Mouse (Mus musculus): ENCODE data around the gene Tbca. TPM values are rescaled to one million over a fixed set of nuclear protein-coding genes. Genes with fewer than 3 reads are reported as not detected.

Tbca gene
- polyA plus RNA-seq, 1 experiment from 2014 or later = 304 TPM

DNA sequence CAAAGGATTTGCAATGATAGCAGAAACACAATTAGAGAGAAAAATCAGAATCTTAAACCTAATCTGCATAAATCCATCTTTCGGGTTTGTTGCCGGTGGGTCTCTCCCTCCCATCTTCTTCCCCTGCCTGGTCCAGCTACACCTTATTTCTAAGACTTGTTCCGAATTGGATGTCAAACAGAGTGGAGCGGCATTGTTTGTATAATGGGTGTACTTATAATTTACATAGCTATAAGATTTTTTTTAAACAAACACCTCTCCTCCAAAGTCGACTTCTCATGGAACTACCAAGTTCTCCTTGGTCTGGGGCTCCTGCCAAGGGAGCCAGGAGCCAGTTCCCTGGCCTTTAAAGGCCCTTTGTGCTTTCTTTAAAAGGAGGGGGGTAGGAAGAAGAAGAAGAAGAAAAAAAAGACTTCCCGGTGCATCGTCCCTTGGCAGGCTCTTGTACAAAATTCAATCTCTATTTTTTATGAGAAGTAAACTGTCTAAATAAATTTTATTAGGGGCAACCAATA lies 83.2 kb downstream of the Tbca start:
- ATAC-seq (replicated peaks; ENCODE audit: insufficient number of reproducible peaks, low FRiP score, low TSS enrichment, low read depth) (no peak), DNase-seq (ENCODE audit: low spot score) (peak; percentile 29)
- H3K9me3 ChIP-seq (replicated peaks; ENCODE audit: control insufficient read depth, low read length) = no peaks in the 10 kb centered on the region
- H3K4me2 ChIP-seq (ENCODE audit: low read depth, low read length) = no peak overlapping the region
- no peak overlapping the region for H3K9ac ChIP-seq (replicated peaks; ENCODE audit: low read length)
- H3K27ac ChIP-seq (replicated peaks; ENCODE audit: low read depth, low read length) = no peak overlapping the region
- H3K4me1 ChIP-seq (ENCODE audit: control insufficient read depth, insufficient read depth, low read length) = peaks cover 3% of the 10 kb centered on the region
- no peak overlapping the region for H3K4me3 ChIP-seq (ENCODE audit: low read depth, low read length)
- H3K27me3 ChIP-seq (ENCODE audit: control insufficient read depth, insufficient read depth, low read length) = peaks cover 72% of the 10 kb centered on the region
- 1% methylated on average over 7 of the region's 7 CpGs for WGBS
- no peaks in the 10 kb centered on the region for H3K36me3 ChIP-seq (replicated peaks; ENCODE audit: control insufficient read depth, insufficient read depth, low read depth, low read length)

DNA sequence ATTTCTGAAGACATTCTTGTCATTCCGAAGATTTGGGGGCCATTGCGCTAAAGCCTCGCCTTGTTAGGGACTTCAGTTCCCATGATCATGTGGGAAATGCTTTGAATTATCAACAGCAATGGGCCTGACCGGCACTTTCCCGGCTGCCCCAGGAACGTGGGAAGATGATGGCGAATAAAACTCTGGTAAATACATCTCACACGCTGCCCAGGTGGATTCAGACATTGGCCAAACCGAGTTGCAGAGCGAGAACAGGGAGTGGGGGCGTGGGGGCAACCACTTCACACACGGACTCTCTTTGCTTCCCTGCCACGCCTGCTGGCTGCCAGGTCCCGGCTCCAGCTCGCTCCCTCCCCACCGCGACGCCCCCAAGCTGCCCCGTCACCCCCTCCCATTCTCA lies 83.7 kb downstream of the Tbca start:
- ATAC-seq (replicated peaks; ENCODE audit: insufficient number of reproducible peaks, low FRiP score, low TSS enrichment, low read depth) (no peak), DNase-seq (ENCODE audit: low spot score) (no peak)
- Histone ChIP-seq H3K36me3 (replicated peaks; ENCODE audit: control insufficient read depth, insufficient read depth, low read depth, low read length) (no peaks in the 10 kb centered on the region), H3K4me2 (ENCODE audit: low read depth, low read length) (no peak overlapping the region), H3K9me3 (replicated peaks; ENCODE audit: control insufficient read depth, low read length) (no peaks in the 10 kb centered on the region), H3K9ac (replicated peaks; ENCODE audit: low read length) (no peak overlapping the region), H3K4me1 (ENCODE audit: control insufficient read depth, insufficient read depth, low read length) (peaks cover 3% of the 10 kb centered on the region), H3K27ac (replicated peaks; ENCODE audit: low read depth, low read length) (no peak overlapping the region), H3K4me3 (ENCODE audit: low read depth, low read length) (no peak overlapping the region), H3K27me3 (ENCODE audit: control insufficient read depth, insufficient read depth, low read length) (peaks cover 76% of the 10 kb centered on the region)
- WGBS = under 1% methylated on average over 18 of the region's 19 CpGs

- Histone ChIP-seq H3K4me3 (ENCODE audit: low read depth, low read length) (no peak overlapping the region), H3K9ac (replicated peaks; ENCODE audit: low read length) (no peak overlapping the region), H3K4me2 (ENCODE audit: low read depth, low read length) (no peak overlapping the region), H3K36me3 (replicated peaks; ENCODE audit: control insufficient read depth, insufficient read depth, low read depth, low read length) (no peaks in the 10 kb centered on the region), H3K27ac (replicated peaks; ENCODE audit: low read depth, low read length) (no peak overlapping the region), H3K9me3 (replicated peaks; ENCODE audit: control insufficient read depth, low read length) (no peaks in the 10 kb centered on the region), H3K27me3 (ENCODE audit: control insufficient read depth, insufficient read depth, low read length) (peaks cover 73% of the 10 kb centered on the region), H3K4me1 (ENCODE audit: control insufficient read depth, insufficient read depth, low read length) (peaks cover 3% of the 10 kb centered on the region)
- DNase-seq (ENCODE audit: low spot score) (peak; percentile 39), ATAC-seq (replicated peaks; ENCODE audit: insufficient number of reproducible peaks, low FRiP score, low TSS enrichment, low read depth) (0 out of 2 replicates have a peak, but pooled peaks have one; percentile 42)
- WGBS = under 1% methylated on average over 54 of the region's 54 CpGs
These were observed 84.7 kb downstream of the Tbca start for GRCm38 (mm10) chr13:94873111-94874038.

DNA sequence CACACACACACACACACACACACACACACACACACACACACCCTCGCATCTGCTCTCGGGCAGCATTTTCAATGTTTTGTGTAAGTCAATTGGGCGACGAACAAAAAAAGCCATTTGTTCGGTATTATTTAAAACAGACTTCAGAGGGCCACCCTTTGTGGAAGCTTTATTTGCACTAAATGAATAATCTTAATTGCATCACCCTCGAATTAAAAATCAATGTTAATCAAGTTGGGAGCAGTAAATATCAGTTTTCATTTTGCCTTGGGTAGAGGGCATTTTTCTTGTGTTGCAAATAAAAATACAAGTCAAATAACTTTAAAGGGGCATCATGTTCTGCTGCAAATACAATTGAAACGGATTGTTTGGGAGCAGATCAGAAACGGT lies 85.3 kb downstream of the Tbca start:
- no peak overlapping the region for H3K9ac ChIP-seq (replicated peaks; ENCODE audit: low read length)
- DNase-seq (ENCODE audit: low spot score) (peak; percentile 40), ATAC-seq (replicated peaks; ENCODE audit: insufficient number of reproducible peaks, low FRiP score, low TSS enrichment, low read depth) (no peak)
- peaks cover 2% of the 10 kb centered on the region; the same call in 1 of the 2 replicates for H3K4me1 ChIP-seq (ENCODE audit: control insufficient read depth, insufficient read depth, low read length)
- H3K9me3 ChIP-seq (replicated peaks; ENCODE audit: control insufficient read depth, low read length) = no peaks in the 10 kb centered on the region
- H3K27ac ChIP-seq (replicated peaks; ENCODE audit: low read depth, low read length) = no peak overlapping the region
- 1% methylated on average over 8 of the region's 8 CpGs for WGBS
- no peak overlapping the region for H3K4me2 ChIP-seq (ENCODE audit: low read depth, low read length)
- H3K27me3 ChIP-seq (ENCODE audit: control insufficient read depth, insufficient read depth, low read length) = peaks cover 68% of the 10 kb centered on the region
- H3K4me3 ChIP-seq (ENCODE audit: low read depth, low read length) = no peak overlapping the region
- H3K36me3 ChIP-seq (replicated peaks; ENCODE audit: control insufficient read depth, insufficient read depth, low read depth, low read length) = no peaks in the 10 kb centered on the region

GRCm38 (mm10) chr13:94874656-94875395 lies 86.1 kb downstream of the Tbca start:
- Histone ChIP-seq H3K9ac (replicated peaks; ENCODE audit: low read length) (no peak overlapping the region), H3K27ac (replicated peaks; ENCODE audit: low read depth, low read length) (no peak overlapping the region), H3K4me2 (ENCODE audit: low read depth, low read length) (no peak overlapping the region), H3K36me3 (replicated peaks; ENCODE audit: control insufficient read depth, insufficient read depth, low read depth, low read length) (no peaks in the 10 kb centered on the region), H3K9me3 (replicated peaks; ENCODE audit: control insufficient read depth, low read length) (no peaks in the 10 kb centered on the region), H3K27me3 (ENCODE audit: control insufficient read depth, insufficient read depth, low read length) (peaks cover 64% of the 10 kb centered on the region), H3K4me3 (ENCODE audit: low read depth, low read length) (no peak overlapping the region), H3K4me1 (ENCODE audit: control insufficient read depth, insufficient read depth, low read length) (no peaks in the 10 kb centered on the region)
- ATAC-seq (replicated peaks; ENCODE audit: insufficient number of reproducible peaks, low FRiP score, low TSS enrichment, low read depth) (0 out of 2 replicates have a peak, but pooled peaks have one; percentile 37), DNase-seq (ENCODE audit: low spot score) (no peak)
- WGBS = under 1% methylated on average over 22 of the region's 23 CpGs

GRCm38 (mm10) chr13:94875396-94875880 lies 86.7 kb downstream of the Tbca start, which contains the start of gene Otp:
TSS of gene Otp (plus strand) at chr13:94875602.
- DNase-seq (ENCODE audit: low spot score) (peak; percentile 55), ATAC-seq (replicated peaks; ENCODE audit: insufficient number of reproducible peaks, low FRiP score, low TSS enrichment, low read depth) (0 out of 2 replicates have a peak, but pooled peaks have one; percentile 37)
- Histone ChIP-seq H3K4me2 (ENCODE audit: low read depth, low read length) (no peak within 1 kb of the TSS), H3K4me3 (ENCODE audit: low read depth, low read length) (no peak within 1 kb of the TSS), H3K36me3 (replicated peaks; ENCODE audit: control insufficient read depth, insufficient read depth, low read depth, low read length) (no peaks in the 10 kb centered on the region), H3K9ac (replicated peaks; ENCODE audit: low read length) (no peak within 1 kb of the TSS), H3K27me3 (ENCODE audit: control insufficient read depth, insufficient read depth, low read length) (peaks cover 66% of the 10 kb centered on the region), H3K9me3 (replicated peaks; ENCODE audit: control insufficient read depth, low read length) (no peaks in the 10 kb centered on the region), H3K27ac (replicated peaks; ENCODE audit: low read depth, low read length) (no peak within 1 kb of the TSS), H3K4me1 (ENCODE audit: control insufficient read depth, insufficient read depth, low read length) (no peaks in the 10 kb centered on the region)
- under 1% methylated on average over 30 of the region's 30 CpGs for WGBS

DNA sequence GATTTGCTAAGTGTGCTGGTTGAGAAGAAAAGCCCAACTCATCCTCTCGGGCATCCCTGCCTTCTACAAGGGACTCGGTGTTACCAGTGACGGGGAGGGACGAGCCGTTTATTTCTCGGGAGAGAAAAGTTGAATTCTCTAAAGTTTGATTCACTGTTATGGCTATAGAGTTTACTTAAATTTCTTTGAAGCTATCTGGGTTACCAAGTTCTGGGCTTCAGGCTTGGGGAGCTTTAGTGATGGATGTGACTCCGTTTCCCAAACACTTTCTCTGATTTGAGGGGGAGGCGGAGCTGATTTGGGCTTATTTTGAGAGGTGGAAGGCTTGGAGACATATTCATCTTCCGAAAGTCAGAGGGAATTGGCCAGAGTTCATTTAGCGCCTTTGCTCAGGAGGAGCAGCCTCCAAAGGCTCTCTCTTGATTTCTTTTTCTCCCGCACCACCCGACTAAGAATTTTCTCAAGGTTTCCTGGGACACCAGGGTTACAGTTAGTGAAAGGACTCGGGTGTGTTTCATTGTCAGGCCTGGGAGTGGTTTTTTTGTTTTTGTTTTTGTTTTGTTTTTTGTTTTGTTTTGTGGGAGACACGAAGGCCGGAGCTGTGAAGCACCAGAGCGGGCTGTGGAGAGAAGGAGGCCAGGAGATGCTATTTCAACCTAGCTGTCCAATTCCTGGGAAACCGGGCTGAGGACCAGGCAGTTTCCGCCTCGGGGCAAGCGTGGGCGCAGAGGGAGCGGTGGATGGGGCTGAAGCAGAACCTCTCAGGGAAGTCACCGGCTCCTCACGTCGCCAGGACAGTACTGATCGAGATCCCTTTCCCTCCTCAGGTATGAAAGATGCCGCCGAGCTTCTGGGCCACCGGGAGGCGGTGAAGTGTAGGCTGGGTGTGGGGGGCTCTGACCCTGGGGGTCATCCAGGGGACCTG lies 87.8 kb downstream of the Tbca start:
- ATAC-seq (replicated peaks; ENCODE audit: insufficient number of reproducible peaks, low FRiP score, low TSS enrichment, low read depth) = no peak
- H3K9ac ChIP-seq (replicated peaks; ENCODE audit: low read length) = no peak overlapping the region

More for the DNA sequence above, 87.8 kb downstream of the Tbca start:
- Histone ChIP-seq H3K36me3 (replicated peaks; ENCODE audit: control insufficient read depth, insufficient read depth, low read depth, low read length) (no peaks in the 10 kb centered on the region), H3K4me2 (ENCODE audit: low read depth, low read length) (no peak overlapping the region; the same call in 1 of the 2 replicates), H3K4me3 (ENCODE audit: low read depth, low read length) (no peak overlapping the region), H3K27ac (replicated peaks; ENCODE audit: low read depth, low read length) (no peak overlapping the region), H3K27me3 (ENCODE audit: control insufficient read depth, insufficient read depth, low read length) (peaks cover 68% of the 10 kb centered on the region), H3K9me3 (replicated peaks; ENCODE audit: control insufficient read depth, low read length) (no peaks in the 10 kb centered on the region), H3K4me1 (ENCODE audit: control insufficient read depth, insufficient read depth, low read length) (no peaks in the 10 kb centered on the region)
- DNase-seq (ENCODE audit: low spot score) = no peak
- under 1% methylated on average over 28 of the region's 30 CpGs for WGBS
